Mouse (Mus musculus) heart, embryonic 16.5 days (tissue): ENCODE results near the gene Atf7. TPM values are rescaled to one million over a fixed set of nuclear protein-coding genes. Genes with fewer than 3 reads are reported as not detected.

Experiments used
- ATAC-seq: fragments of 200-750 bp; cut with Nextera tagmentation; replicated peaks from 2 replicates; pipeline ENCODE4 v1.8.0; 2017; ENCODE audit warnings: moderate number of reproducible peaks; ENCODE audit not compliant: insufficient read depth, low FRiP score; ENCODE audit errors: extremely low read depth
- H3K27ac ChIP-seq: fragments of 300-500 bp; sonication (generic); 2 replicates; pipeline ENCODE4 v1.5.1; 2014; ENCODE audit warnings: mild to moderate bottlenecking, low read length, control low read depth, moderate library complexity
- H3K27me3 ChIP-seq: fragments of 300-500 bp; sonication (generic); 2 replicates; pipeline ENCODE4 v1.6.1; 2014; ENCODE audit warnings: low read length, mixed read lengths; ENCODE audit not compliant: control insufficient read depth, insufficient read depth
- H3K36me3 ChIP-seq: fragments of 300-500 bp; sonication (generic); 2 replicates; pipeline ENCODE4 v1.6.1; 2014; ENCODE audit not compliant: control insufficient read depth, insufficient read depth
- H3K4me1 ChIP-seq: fragments of 300-500 bp; sonication (generic); 2 replicates; pipeline ENCODE4 v1.6.1; 2014; ENCODE audit warnings: low read length, mixed read lengths; ENCODE audit not compliant: control insufficient read depth, insufficient read depth
- H3K4me2 ChIP-seq: fragments of 300-500 bp; sonication (generic); 2 replicates; pipeline ENCODE4 v1.6.1; 2014; ENCODE audit warnings: low read depth, mild to moderate bottlenecking, control low read depth, low read length
- H3K4me3 ChIP-seq: fragments of 300-500 bp; sonication (generic); 2 replicates; pipeline ENCODE4 v1.5.1; 2014; ENCODE audit warnings: mild to moderate bottlenecking, control low read depth, low read length
- H3K9ac ChIP-seq: fragments of 300-500 bp; sonication (generic); 2 replicates; pipeline ENCODE4 v1.6.1; 2014; ENCODE audit warnings: low read length, control low read depth
- H3K9me3 ChIP-seq: fragments of 300-500 bp; sonication (generic); replicated peaks from 2 replicates; pipeline ENCODE4 v1.6.1; 2016; ENCODE audit warnings: low read length; ENCODE audit not compliant: control insufficient read depth
- WGBS: fragments of 180-500 bp; shearing (Covaris S2); extraction: QIAGEN DNeasy Blood & Tissue Kit; methylation state at CpG from one replicate; pipeline ENCODE4 v1.1.7; 2014; 5-methylcytosine and 5-hydroxymethylcytosine counted together
- polyA plus RNA-seq: library from polyadenylated mRNA; unstranded; fragments of >200 nt; fragmentation: Nextera tagmentation; extraction: Ambion mirVana; gene quantifications from 2 replicates; pipeline ENCODE4 v1.2.1, GENCODE M21; 2015

The Atf7 gene
- 27.7 and 31.3 TPM in 2 replicates for polyA plus RNA-seq

- Histone ChIP-seq H3K36me3 (no peaks in the 10 kb centered on the region), H3K9me3 (no peaks in the 10 kb centered on the region), H3K27ac (peak within 1 kb of the TSS; percentile 99), H3K9ac (peak within 1 kb of the TSS; percentile 90), H3K4me2 (peak within 1 kb of the TSS; percentile 92), H3K4me3 (peak within 1 kb of the TSS; percentile 77), H3K4me1 (peaks cover 14% of the 10 kb centered on the region), H3K27me3 (no peaks in the 10 kb centered on the region)
- ATAC-seq = peak; percentile 99
- under 1% methylated on average over 50 of the region's 51 CpGs for WGBS
Measured at GRCm38 (mm10) chr15:102624970-102625686, at the start of gene Atf7, which contains the start of gene Gm28047. TSS of gene Atf7 (minus strand) at chr15:102625464. TSS of gene Gm28047 (minus strand) at chr15:102625067.

- Histone ChIP-seq H3K9me3 (no peaks in the 10 kb centered on the region), H3K4me3 (peak overlapping the region; percentile 32), H3K4me1 (peaks cover 30% of the 10 kb centered on the region), H3K27ac (peak overlapping the region; percentile 100), H3K4me2 (peak overlapping the region; percentile 95), H3K36me3 (0 out of 2 replicates have a peak, but pooled peaks cover 2% of the 10 kb centered on the region), H3K9ac (peak overlapping the region; percentile 57; the same call in 1 of the 2 replicates), H3K27me3 (no peaks in the 10 kb centered on the region)
- ATAC-seq = peak; percentile 42
- 8% methylated on average over 10 of the region's 10 CpGs for WGBS
Measured at GRCm38 (mm10) chr15:102673548-102673947, 48.3 kb upstream of the Atf7 start.

DNA sequence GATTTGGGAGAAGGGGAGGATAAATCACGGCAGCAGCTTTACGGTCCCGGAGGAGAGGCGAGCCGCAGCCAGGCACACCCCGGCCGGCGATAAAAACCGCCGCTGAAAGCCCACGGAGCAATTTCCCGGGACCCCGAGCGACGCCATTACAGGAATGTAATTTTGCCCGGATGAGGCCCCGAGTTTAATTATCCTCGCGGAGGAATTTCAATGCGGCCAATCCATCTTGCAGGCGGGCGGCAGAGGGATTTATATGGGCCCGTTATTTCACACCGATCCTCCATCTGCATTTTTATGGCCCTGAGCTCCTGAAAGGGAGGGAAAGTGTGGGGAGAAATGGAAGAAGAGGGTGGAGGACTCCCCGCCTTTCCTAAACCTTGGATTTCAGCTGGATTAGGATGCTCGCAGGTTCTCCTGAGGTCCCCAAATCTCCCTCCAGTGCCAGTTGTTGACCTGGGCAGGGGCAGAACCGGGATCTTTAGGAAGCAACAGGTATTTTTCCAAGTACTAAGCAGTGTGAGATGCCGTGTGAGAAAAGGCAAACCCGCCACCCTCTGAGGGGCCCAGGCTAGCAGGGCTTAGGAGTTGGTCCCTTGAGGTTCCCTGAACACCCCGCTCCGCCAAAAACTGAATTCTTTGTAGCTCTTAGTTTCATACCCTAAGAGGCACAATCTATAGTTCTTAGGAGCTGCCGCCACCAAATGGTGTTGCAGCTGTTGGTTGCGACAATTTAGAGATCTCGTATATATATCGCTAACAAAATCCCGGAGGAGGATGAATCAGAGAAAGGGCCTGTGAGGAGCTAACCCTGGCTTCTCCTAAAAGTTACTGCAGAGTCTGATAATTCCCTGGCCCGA is 47.2 kb upstream of the Atf7 start, which contains the start of gene Atp5g2:
Atp5g2 (minus strand) TSS at position 138 of the 857 bp plus-strand sequence.
- Histone ChIP-seq H3K4me3 (peak within 1 kb of the TSS; percentile 68), H3K4me2 (peak within 1 kb of the TSS; percentile 95), H3K27ac (peak within 1 kb of the TSS; percentile 100), H3K4me1 (peaks cover 30% of the 10 kb centered on the region), H3K9me3 (no peaks in the 10 kb centered on the region), H3K36me3 (peaks cover 5% of the 10 kb centered on the region; the same call in 1 of the 2 replicates), H3K27me3 (no peaks in the 10 kb centered on the region), H3K9ac (peak within 1 kb of the TSS; percentile 95)
- ATAC-seq = no peak
- 6% methylated on average over 37 of the region's 37 CpGs for WGBS

- ATAC-seq = peak; percentile 69
- H3K4me2 ChIP-seq = peak overlapping the region; percentile 95
- peak overlapping the region; percentile 95 for H3K9ac ChIP-seq
- H3K27me3 ChIP-seq = no peaks in the 10 kb centered on the region
- H3K4me1 ChIP-seq = peaks cover 30% of the 10 kb centered on the region
- H3K4me3 ChIP-seq = peak overlapping the region; percentile 68
- 2% methylated on average over 32 of the region's 34 CpGs for WGBS
- no peaks in the 10 kb centered on the region for H3K9me3 ChIP-seq
- H3K36me3 ChIP-seq = peaks cover 10% of the 10 kb centered on the region
- peak overlapping the region; percentile 100 for H3K27ac ChIP-seq
Measured at GRCm38 (mm10) chr15:102671721-102672214, 46.5 kb upstream of the Atf7 start.

DNA sequence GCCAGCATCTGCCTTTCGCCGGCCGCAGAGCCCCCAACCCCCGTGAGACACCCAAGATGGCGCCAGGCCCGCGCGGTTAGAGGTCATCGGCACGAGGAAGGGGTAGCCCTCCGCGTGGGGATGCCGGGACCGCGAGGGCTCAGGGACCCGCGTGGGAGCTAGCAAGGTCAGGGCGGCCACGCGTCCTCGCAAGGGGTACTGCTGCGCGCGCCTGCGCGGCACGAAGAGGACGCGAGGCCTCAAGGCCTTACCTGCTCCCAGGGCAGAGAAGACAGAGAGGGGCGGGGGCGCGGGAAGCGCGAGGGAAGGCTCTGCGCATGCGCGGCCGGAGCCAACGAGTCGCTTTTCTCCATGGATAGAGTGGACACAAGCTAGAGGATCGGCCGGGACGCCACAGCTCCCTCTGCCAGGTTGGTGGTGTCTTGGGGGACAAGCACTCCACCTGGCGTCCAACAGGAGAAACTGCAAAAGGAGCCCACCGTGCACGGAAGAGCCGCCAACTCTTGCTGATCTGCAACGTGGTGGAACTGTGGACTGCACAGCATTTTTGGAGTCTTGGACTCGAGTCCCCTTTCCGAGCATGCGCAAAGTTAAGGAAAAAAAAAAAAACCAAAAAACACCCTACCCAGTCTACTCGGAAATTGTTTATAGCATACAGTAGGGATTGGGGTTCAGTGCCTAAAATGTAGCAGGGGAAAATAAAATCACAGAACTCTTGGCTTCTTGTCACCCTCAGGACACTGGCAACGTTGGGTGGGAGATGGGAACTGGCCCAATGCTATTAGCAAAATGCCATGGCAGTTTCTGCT is 45.7 kb upstream of the Atf7 start:
- under 1% methylated on average over 53 of the region's 53 CpGs for WGBS
- H3K4me3 ChIP-seq = peak overlapping the region; percentile 83
- H3K27me3 ChIP-seq = no peaks in the 10 kb centered on the region
- peaks cover 30% of the 10 kb centered on the region for H3K4me1 ChIP-seq
- H3K9ac ChIP-seq = peak overlapping the region; percentile 98
- ATAC-seq = peak; percentile 90
- H3K27ac ChIP-seq = peak overlapping the region; percentile 100
- H3K4me2 ChIP-seq = peak overlapping the region; percentile 95
- no peaks in the 10 kb centered on the region for H3K9me3 ChIP-seq
- peaks cover 17% of the 10 kb centered on the region for H3K36me3 ChIP-seq

- Histone ChIP-seq H3K4me2 (peak overlapping the region; percentile 95), H3K27me3 (no peaks in the 10 kb centered on the region), H3K4me3 (peak overlapping the region; percentile 83), H3K9me3 (no peaks in the 10 kb centered on the region), H3K27ac (peak overlapping the region; percentile 94), H3K9ac (peak overlapping the region; percentile 98), H3K36me3 (peaks cover 19% of the 10 kb centered on the region), H3K4me1 (peaks cover 30% of the 10 kb centered on the region)
- ATAC-seq = no peak
- WGBS = 11% methylated on average over 6 of the region's 6 CpGs
Measured at GRCm38 (mm10) chr15:102670281-102670680, 45.0 kb upstream of the Atf7 start.

- 85% methylated on average over 8 of the region's 8 CpGs for WGBS
- H3K4me2 ChIP-seq = peak overlapping the region; percentile 95
- H3K27me3 ChIP-seq = no peaks in the 10 kb centered on the region
- H3K9ac ChIP-seq = peak overlapping the region; percentile 48; the same call in 1 of the 2 replicates
- no peak overlapping the region for H3K27ac ChIP-seq
- H3K36me3 ChIP-seq = peaks cover 26% of the 10 kb centered on the region
- no peak for ATAC-seq
- H3K9me3 ChIP-seq = no peaks in the 10 kb centered on the region
- peaks cover 30% of the 10 kb centered on the region for H3K4me1 ChIP-seq
- H3K4me3 ChIP-seq = peak overlapping the region; percentile 83; the same call in 1 of the 2 replicates
Measured at GRCm38 (mm10) chr15:102669571-102669970, 44.3 kb upstream of the Atf7 start.

DNA sequence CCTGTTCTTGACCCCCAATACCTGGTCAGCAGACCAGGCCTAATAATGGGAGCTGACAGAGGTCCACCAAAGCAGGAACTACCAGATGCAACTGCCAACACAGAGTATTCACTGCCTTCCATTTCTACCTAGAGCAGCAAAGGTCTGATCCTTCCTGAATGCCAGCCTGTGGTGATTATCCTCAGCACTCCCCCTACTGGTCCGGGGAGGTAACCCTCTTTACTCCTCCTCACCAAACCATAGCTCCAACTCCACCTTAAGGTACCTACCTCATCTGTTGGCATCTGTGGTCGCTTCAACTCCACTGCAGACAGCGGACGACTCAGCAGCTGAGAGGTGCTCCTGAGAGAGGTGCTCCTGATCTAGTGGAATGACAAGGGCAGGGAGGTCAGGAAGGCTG is 40.2 kb upstream of the Atf7 start:
- Histone ChIP-seq H3K9ac (no peak overlapping the region), H3K9me3 (no peaks in the 10 kb centered on the region), H3K27me3 (no peaks in the 10 kb centered on the region), H3K4me1 (peaks cover 15% of the 10 kb centered on the region), H3K36me3 (peaks cover 56% of the 10 kb centered on the region), H3K4me2 (no peak overlapping the region), H3K4me3 (no peak overlapping the region), H3K27ac (no peak overlapping the region)
- 38% methylated on average over 4 of the region's 4 CpGs for WGBS
- peak; percentile 20; the same call in 1 of the 2 replicates for ATAC-seq
